Mouse (Mus musculus) kidney, adult 2 months (tissue): ENCODE measurements at regions not wholly inside any gene's neighbourhood (a gene's known extent, or its start where the extent isn't known, plus 50 kb on each side); places are given as distances from the start of the nearest gene placed in this dataset.

ENCODE experiments used
- CTCF ChIP-seq: fragments of 200-500 bp; conservative IDR thresholded peaks from 2 replicates; pipeline ENCODE4 v1.5.1; 2011; ENCODE audit warnings: low read depth, mild to moderate bottlenecking, control low read depth, low read length, moderate library complexity, mixed read lengths; ENCODE audit not compliant: insufficient read depth, insufficient read length
- POLR2A ChIP-seq: fragments of 200-500 bp; IDR thresholded peaks from one replicate; pipeline ENCODE4 v1.6.1; 2011; ENCODE audit warnings: low read depth, low read length, control low read depth

- no peak for TF ChIP-seq POLR2A
- TF ChIP-seq CTCF: no peak
These were observed 91.9 kb upstream of the Lipc start for GRCm38 (mm10) chr9:71043899-71044298.
